Mouse (Mus musculus) stomach, embryonic 14.5 days (tissue): ENCODE measurements at regions not wholly inside any gene's neighbourhood (a gene's known extent, or its start where the extent isn't known, plus 50 kb on each side); places are given as distances from the start of the nearest gene placed in this dataset.

Experiments used
- ATAC-seq: fragments of 200-750 bp; cut with Nextera tagmentation; 2 replicates; pipeline ENCODE4 v1.8.0; 2017; ENCODE audit warnings: low read depth, moderate TSS enrichment; ENCODE audit not compliant: insufficient number of reproducible peaks, insufficient read depth, low FRiP score
- H3K27ac ChIP-seq: fragments of 300-500 bp; sonication (generic); 2 replicates; pipeline ENCODE4 v1.5.1; 2014; ENCODE audit warnings: mild to moderate bottlenecking, low read length, moderate library complexity, mixed read lengths
- H3K27me3 ChIP-seq: fragments of 300-500 bp; sonication (generic); 2 replicates; pipeline ENCODE4 v1.6.1; 2014; ENCODE audit warnings: low read length, control low read depth, mixed read lengths; ENCODE audit not compliant: control insufficient read depth, insufficient read depth
- H3K36me3 ChIP-seq: fragments of 300-500 bp; sonication (generic); 2 replicates; pipeline ENCODE4 v1.6.1; 2014; ENCODE audit warnings: mild to moderate bottlenecking, control low read depth, low read length, moderate library complexity, mixed read lengths; ENCODE audit not compliant: control insufficient read depth, insufficient read depth
- H3K4me1 ChIP-seq: fragments of 300-500 bp; sonication (generic); 2 replicates; pipeline ENCODE4 v1.6.1; 2014; ENCODE audit warnings: low read length, control low read depth, mixed read lengths; ENCODE audit not compliant: control insufficient read depth, insufficient read depth
- H3K4me2 ChIP-seq: fragments of 300-500 bp; sonication (generic); replicated peaks from 2 replicates; pipeline ENCODE4 v1.6.1; 2014; ENCODE audit warnings: low read depth, low read length, control low read depth
- H3K4me3 ChIP-seq: fragments of 300-500 bp; sonication (generic); 2 replicates; pipeline ENCODE4 v1.5.1; 2014; ENCODE audit warnings: low read depth, low read length, control low read depth
- H3K9ac ChIP-seq: fragments of 300-500 bp; sonication (generic); replicated peaks from 2 replicates; pipeline ENCODE4 v1.6.1; 2014; ENCODE audit warnings: low read depth, mild to moderate bottlenecking, control low read depth, low read length, moderate library complexity, mixed read lengths
- H3K9me3 ChIP-seq: fragments of 300-500 bp; sonication (generic); 2 replicates; pipeline ENCODE4 v1.6.1; 2016; ENCODE audit warnings: low read depth, low read length, control low read depth; ENCODE audit not compliant: control insufficient read depth
- WGBS: fragments of 180-500 bp; shearing (Covaris S2); extraction: QIAGEN DNeasy Blood & Tissue Kit; methylation state at CpG from one replicate; pipeline ENCODE4 v1.1.7; 2014; 5-methylcytosine and 5-hydroxymethylcytosine counted together

DNA sequence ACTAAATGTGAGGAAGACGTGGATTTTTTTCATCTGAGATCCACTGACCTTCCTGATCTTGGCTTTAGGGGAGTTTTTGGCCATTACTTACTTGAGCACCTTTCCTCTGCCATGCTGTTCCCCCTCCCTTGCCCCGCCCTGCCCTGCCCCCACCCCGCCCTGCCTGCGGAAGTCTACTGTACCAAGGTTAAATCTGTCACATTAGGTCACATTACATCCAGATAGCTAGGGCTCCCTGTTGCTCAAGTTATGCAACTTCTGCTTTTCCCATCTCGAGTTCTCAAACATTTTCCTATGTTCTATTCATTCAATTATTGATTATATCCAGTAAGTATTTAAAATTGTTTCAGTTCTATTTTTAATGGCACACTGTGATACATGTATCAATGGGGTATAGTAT lies 144.7 kb upstream of the Cnot2 start:
- 81% methylated on average over 5 of the region's 5 CpGs for WGBS
- no peak for ATAC-seq
- Histone ChIP-seq H3K4me3 (no peak overlapping the region), H3K4me2 (no peak overlapping the region), H3K27me3 (no peaks in the 10 kb centered on the region), H3K27ac (no peak overlapping the region), H3K4me1 (no peaks in the 10 kb centered on the region), H3K9ac (no peak overlapping the region), H3K36me3 (no peaks in the 10 kb centered on the region), H3K9me3 (no peaks in the 10 kb centered on the region)

DNA sequence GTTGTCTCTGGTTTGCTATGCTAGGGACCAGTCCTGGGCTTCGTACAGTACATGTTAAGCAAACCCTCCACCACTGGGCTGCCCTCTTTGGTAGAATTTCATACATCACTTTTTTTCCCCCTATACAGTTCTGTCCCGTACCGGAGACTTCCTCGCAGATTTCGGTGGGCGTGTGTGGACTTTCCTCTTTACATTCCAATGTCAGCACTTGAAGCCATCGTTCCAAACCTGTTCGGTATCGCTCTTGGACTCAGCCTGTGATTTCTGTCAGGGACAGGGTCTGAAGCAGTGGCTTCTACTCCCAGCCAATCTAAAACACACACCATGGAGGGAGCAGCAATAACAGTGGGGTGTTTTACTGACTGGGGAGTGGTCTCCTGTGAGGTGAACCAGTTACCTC lies 140.7 kb upstream of the Cnot2 start:
- no peak overlapping the region for H3K9ac ChIP-seq
- H3K4me2 ChIP-seq, result no peak overlapping the region
- H3K27me3 ChIP-seq, result no peaks in the 10 kb centered on the region
- no peaks in the 10 kb centered on the region for H3K4me1 ChIP-seq
- no peaks in the 10 kb centered on the region for H3K9me3 ChIP-seq
- ATAC-seq, result no peak
- H3K36me3 ChIP-seq, result no peaks in the 10 kb centered on the region
- 91% methylated on average over 9 of the region's 9 CpGs for WGBS
- H3K4me3 ChIP-seq, result no peak overlapping the region
- H3K27ac ChIP-seq, result no peak overlapping the region

DNA sequence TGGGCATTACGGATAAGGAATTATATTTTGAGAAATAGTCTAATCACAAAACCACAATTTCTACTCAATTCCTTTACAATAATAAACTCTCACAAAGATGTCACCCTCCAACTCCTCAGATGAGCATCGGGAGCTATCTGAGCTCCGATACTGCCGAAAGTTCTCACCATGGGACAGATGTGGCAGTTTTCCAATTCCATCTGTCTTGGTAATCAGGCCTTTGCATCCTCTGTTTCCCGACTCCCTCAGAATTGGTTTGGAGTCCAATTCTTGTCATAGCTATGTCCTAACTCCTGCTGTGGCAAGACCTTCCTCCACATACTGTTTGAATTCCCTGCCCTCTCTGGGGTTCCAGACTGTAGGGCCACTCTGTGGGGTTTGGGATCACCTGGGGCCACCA lies 138.3 kb upstream of the Cnot2 start:
- H3K9me3 ChIP-seq, result no peaks in the 10 kb centered on the region
- no peaks in the 10 kb centered on the region for H3K4me1 ChIP-seq
- H3K4me2 ChIP-seq, result no peak overlapping the region
- H3K9ac ChIP-seq, result no peak overlapping the region
- no peak for ATAC-seq
- no peaks in the 10 kb centered on the region for H3K27me3 ChIP-seq
- 87% methylated on average over 5 of the region's 5 CpGs for WGBS
- no peak overlapping the region for H3K27ac ChIP-seq
- H3K4me3 ChIP-seq, result no peak overlapping the region
- H3K36me3 ChIP-seq, result no peaks in the 10 kb centered on the region

DNA sequence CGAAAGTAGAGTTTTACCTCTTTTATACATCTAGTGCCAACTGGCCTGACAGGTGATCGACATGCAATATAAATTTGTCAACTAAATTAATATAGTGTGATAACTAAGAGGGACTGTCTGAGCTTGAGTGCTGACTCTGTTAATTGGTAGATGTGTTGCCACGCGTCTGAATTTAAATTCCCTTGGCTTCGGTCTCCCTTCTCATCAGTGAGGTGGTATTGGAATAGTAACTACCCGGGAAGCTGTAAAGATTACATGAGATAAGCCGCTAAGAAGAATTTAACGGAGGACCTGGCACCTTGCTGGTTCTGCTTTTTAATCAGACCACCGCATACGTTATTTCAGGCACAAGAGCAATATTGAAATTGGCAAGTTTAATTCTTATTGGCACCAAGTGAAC lies 136.7 kb upstream of the Cnot2 start:
- Histone ChIP-seq H3K4me1 (no peaks in the 10 kb centered on the region), H3K36me3 (no peaks in the 10 kb centered on the region), H3K9me3 (no peaks in the 10 kb centered on the region), H3K9ac (no peak overlapping the region), H3K4me2 (no peak overlapping the region), H3K27ac (no peak overlapping the region), H3K27me3 (no peaks in the 10 kb centered on the region), H3K4me3 (no peak overlapping the region)
- WGBS, result 81% methylated on average over 10 of the region's 10 CpGs
- ATAC-seq, result no peak

DNA sequence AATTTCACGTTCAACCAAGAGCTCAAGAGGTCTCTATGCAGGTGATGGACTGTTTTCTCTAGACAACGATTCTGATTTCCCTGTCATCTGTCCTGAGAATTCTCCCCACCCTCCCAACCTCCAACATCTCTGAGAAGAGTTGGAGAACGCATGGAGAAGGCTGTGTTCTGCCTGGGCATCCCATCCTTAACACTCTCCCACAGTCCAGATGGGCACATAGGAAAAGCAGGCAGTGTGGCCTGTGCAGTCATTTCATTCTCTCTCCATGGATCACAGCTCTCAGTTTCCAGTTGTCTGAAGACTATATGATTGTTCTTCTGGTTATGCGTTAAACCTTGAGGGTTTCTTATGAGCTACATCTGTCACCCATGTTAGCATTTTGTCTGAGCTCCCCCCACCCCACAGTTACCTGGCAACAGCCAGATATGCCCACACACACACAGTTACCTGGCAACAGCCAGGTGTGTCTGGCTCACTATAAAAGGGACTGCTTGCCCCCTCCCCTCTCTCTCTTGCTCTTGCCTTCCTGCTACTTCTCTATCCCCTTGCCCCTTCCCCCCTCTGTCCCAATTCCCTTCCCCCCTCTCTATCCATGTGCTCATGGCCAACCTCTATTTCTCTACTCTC lies 135.8 kb upstream of the Cnot2 start:
- Histone ChIP-seq H3K4me3 (no peak overlapping the region), H3K27me3 (no peaks in the 10 kb centered on the region), H3K9ac (no peak overlapping the region), H3K4me1 (no peaks in the 10 kb centered on the region), H3K27ac (no peak overlapping the region), H3K36me3 (no peaks in the 10 kb centered on the region), H3K4me2 (no peak overlapping the region), H3K9me3 (no peaks in the 10 kb centered on the region)
- WGBS, result 78% methylated on average over 4 of the region's 4 CpGs
- ATAC-seq, result no peak

DNA sequence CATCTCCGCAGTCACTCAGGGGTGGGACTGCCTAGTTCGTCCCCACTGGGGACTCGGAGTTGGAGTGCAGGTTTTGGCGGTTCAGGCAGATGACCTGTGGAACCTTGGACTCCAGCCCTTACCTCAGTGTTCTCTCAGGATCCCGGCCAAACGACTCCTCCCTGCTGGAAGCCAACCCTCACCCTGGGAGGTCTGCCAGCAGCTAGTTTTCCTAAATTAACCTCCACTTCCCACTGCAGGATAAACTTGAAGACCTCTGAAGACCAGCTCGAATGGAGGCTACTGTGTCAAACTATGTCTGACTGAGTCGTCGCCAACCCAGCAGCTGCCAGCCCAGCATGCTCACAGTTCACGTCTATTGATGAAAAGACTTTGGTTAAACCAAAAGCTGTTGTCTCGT lies 132.1 kb upstream of the Cnot2 start:
- Histone ChIP-seq H3K27ac (no peak overlapping the region), H3K9ac (no peak overlapping the region), H3K4me2 (no peak overlapping the region), H3K36me3 (no peaks in the 10 kb centered on the region), H3K9me3 (no peaks in the 10 kb centered on the region), H3K27me3 (no peaks in the 10 kb centered on the region), H3K4me1 (no peaks in the 10 kb centered on the region), H3K4me3 (no peak overlapping the region)
- 58% methylated on average over 11 of the region's 11 CpGs for WGBS
- ATAC-seq, result no peak

DNA sequence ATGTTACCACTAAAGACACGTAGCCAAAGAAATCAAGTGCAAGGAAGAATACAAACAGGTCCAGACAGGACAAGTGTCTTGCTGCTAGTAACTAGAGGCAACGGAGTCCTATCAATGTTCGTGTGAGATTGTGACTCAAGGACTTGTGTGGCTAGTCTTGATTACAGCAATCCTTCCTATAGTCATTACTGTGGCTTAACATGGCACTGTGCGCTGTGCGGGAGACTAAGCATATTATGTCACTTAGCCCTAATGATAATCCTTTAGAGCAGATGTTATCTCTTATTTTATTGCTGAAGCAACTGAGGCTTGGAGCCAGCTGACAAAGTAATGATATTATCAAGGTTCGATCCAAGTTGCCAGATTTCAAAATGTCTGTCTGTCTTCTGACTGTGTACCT lies 125.7 kb upstream of the Cnot2 start:
- no peak overlapping the region for H3K4me2 ChIP-seq
- H3K36me3 ChIP-seq, result no peaks in the 10 kb centered on the region
- no peaks in the 10 kb centered on the region for H3K27me3 ChIP-seq
- no peak for ATAC-seq
- H3K4me3 ChIP-seq, result no peak overlapping the region
- no peaks in the 10 kb centered on the region for H3K9me3 ChIP-seq
- H3K27ac ChIP-seq, result no peak overlapping the region
- no peaks in the 10 kb centered on the region for H3K4me1 ChIP-seq
- no peak overlapping the region for H3K9ac ChIP-seq
- 82% methylated on average over 6 of the region's 6 CpGs for WGBS

DNA sequence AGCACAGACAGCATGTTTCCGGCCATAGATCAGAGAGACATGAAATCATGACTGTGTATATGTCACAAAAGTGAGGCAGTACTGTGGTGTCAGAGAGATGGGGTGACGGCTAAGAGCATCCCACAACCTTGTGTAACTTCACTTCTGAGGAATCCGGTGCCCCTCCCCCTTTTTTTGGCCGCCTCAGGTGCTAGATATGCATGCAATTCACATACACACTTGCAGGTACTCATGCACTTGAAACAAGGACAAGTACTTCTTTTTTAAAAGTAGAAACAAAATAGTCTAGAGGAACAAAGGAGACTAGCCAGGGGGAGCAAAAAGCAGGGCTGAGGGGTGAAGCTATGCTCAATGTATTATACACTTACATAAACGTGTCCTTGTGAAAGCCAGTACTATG lies 120.0 kb upstream of the Cnot2 start:
- H3K36me3 ChIP-seq, result no peaks in the 10 kb centered on the region
- no peak overlapping the region for H3K4me2 ChIP-seq
- H3K9ac ChIP-seq, result no peak overlapping the region
- no peaks in the 10 kb centered on the region for H3K4me1 ChIP-seq
- no peaks in the 10 kb centered on the region for H3K9me3 ChIP-seq
- no peak overlapping the region for H3K27ac ChIP-seq
- no peaks in the 10 kb centered on the region for H3K27me3 ChIP-seq
- no peak for ATAC-seq
- no peak overlapping the region for H3K4me3 ChIP-seq
- 80% methylated on average over 5 of the region's 5 CpGs for WGBS

DNA sequence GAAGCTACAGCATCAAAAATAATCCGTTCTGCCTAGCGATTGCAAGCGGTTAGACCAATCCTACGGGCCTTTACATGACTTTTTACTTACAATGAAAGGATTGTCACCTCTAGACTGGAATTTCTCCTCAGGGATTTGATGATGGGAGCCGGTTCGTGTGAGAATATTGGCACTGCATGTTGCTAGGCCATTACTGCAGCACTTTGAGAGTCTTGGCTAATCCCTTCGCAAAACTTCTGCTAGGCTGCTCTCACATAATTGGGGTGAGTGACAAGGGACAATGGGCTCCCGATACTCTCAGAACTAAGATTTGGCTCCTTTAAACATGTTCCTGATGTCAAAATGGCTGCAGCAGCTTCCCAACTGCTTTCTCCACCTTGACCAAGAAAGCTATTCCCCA lies 118.4 kb upstream of the Cnot2 start:
- H3K4me3 ChIP-seq, result no peak overlapping the region
- no peak overlapping the region for H3K27ac ChIP-seq
- no peaks in the 10 kb centered on the region for H3K27me3 ChIP-seq
- no peak for ATAC-seq
- WGBS, result 85% methylated on average over 8 of the region's 8 CpGs
- no peaks in the 10 kb centered on the region for H3K4me1 ChIP-seq
- H3K9ac ChIP-seq, result no peak overlapping the region
- no peaks in the 10 kb centered on the region for H3K36me3 ChIP-seq
- no peak overlapping the region for H3K4me2 ChIP-seq
- H3K9me3 ChIP-seq, result no peaks in the 10 kb centered on the region
